Comparison of ENCODE assay signal across 18 mouse cellular contexts in the genomic region with DNA sequence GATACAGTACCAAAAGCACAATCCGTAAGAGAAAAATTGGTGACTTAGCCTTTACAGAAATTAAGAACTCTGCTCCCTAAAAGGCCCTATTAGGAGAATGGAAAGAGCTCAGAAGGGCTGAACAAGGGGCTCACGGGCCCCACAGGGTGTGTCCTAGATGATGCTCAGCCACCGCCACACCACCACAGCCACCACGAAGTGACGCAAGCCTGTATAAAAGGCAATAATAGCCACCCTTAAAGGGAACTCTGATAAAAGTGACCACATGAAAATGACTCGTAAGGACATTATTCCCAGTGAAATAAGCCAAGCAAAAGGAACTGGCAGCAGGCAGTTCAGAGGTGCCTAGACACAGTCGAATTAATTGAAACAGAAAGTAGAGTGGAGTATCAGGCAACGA.
DNase-seq lines count a peak whose midpoint lies in the region; ATAC-seq and TF ChIP-seq lines count a peak whose summit lies in the region.
"Had no signal": no experiment of that assay in that cellular context is flagged by ENCODE, and none has a peak within 500 bp of the region (broad histone marks: within the 10 kb centered on the region; RNA-seq: fewer than 3 reads in every experiment).

No protein-coding gene starts in this region.

- DNase-seq in 416B (ENCODE audit: low read depth), result peak; percentile 40
- no peak for DNase-seq in lung, postnatal 4 days
- no peak for DNase-seq in cerebellum, adult 11-12 months
- no peak for DNase-seq in forebrain, postnatal 0 days
- DNase-seq: adrenal gland, adult 8-10 months; adrenal gland, postnatal 36 days; cerebellum, adult 8-10 months; cerebellum, postnatal 14 days; gastrocnemius, postnatal 14 days; heart, postnatal 4 days; kidney, adult 18-20 months had no signal

- H3ac ChIP-seq in myocyte (ENCODE audit: control insufficient read depth, insufficient read length), result no peak overlapping the region

- no peak for TF ChIP-seq POLR2A in myocyte (IDR thresholded peaks at IDR 0.05; ENCODE audit: insufficient read length, low read depth)

- 59% methylated on average over 8 of the region's 8 CpGs for WGBS in intestine, embryonic 16.5 days
- WGBS in forebrain, postnatal 0 days, result 58% methylated on average over 8 of the region's 8 CpGs

- peaks cover 24% of the 10 kb centered on the region for H3K4me1 ChIP-seq in intestine, embryonic 16.5 days (ENCODE audit: control insufficient read depth, insufficient read depth, low read length)
- peaks cover 17% of the 10 kb centered on the region; the same call in 1 of the 2 replicates for H3K4me1 ChIP-seq in forebrain, postnatal 0 days (ENCODE audit: insufficient read depth)

- H3K27me3 ChIP-seq in intestine, embryonic 16.5 days (replicated peaks; ENCODE audit: control insufficient read depth, insufficient read depth, low read length), result no peaks in the 10 kb centered on the region
- peaks cover 17% of the 10 kb centered on the region for H3K27me3 ChIP-seq in myocyte (ENCODE audit: control insufficient read depth, insufficient read depth, insufficient read length)
- H3K27me3 ChIP-seq in forebrain, postnatal 0 days (ENCODE audit: insufficient read depth, low read length), result no peaks in the 10 kb centered on the region
- H3K27me3 ChIP-seq: embryonic facial prominence, embryonic 12.5 days; forebrain, embryonic 15.5 days had no signal

- H3K9ac ChIP-seq in intestine, embryonic 16.5 days (ENCODE audit: low read depth, low read length), result no peak overlapping the region
- no peak overlapping the region for H3K9ac ChIP-seq in forebrain, postnatal 0 days
- H3K9ac ChIP-seq: embryonic facial prominence, embryonic 12.5 days; forebrain, embryonic 15.5 days; heart, embryonic 12.5 days; hindbrain, embryonic 13.5 days had no signal

- ATAC-seq in common myeloid progenitor, adult 5-6 weeks (replicated peaks; ENCODE audit: low read depth, poor library complexity, severe bottlenecking), result peak; percentile 67
- no peak for ATAC-seq in intestine, embryonic 16.5 days
- no peak for ATAC-seq in forebrain, postnatal 0 days
- ATAC-seq: forebrain, embryonic 15.5 days had no signal

- peak overlapping the region; percentile 23; the same call in 1 of the 2 replicates for H3K4me2 ChIP-seq in intestine, embryonic 16.5 days (ENCODE audit: low read depth, low read length)
- H3K4me2 ChIP-seq in myocyte (ENCODE audit: low read depth), result peak overlapping the region; percentile 30
- H3K4me2 ChIP-seq in forebrain, postnatal 0 days (ENCODE audit: low read depth), result no peak overlapping the region
- H3K4me2 ChIP-seq: embryonic facial prominence, embryonic 12.5 days; forebrain, embryonic 15.5 days; heart, embryonic 12.5 days; hindbrain, embryonic 13.5 days had no signal

- no peaks in the 10 kb centered on the region for H3K79me2 ChIP-seq in myocyte (ENCODE audit: control insufficient read depth, insufficient read depth)

- no peak for TF ChIP-seq CTCF in forebrain, postnatal 0 days (IDR thresholded peaks at IDR 0.05; ENCODE audit: low read depth)

- no peak overlapping the region for H3K4me3 ChIP-seq in intestine, embryonic 16.5 days (ENCODE audit: low read length)
- no peak overlapping the region for H3K4me3 ChIP-seq in myocyte
- no peak overlapping the region for H3K4me3 ChIP-seq in forebrain, postnatal 0 days (ENCODE audit: low read depth, low read length)
- H3K4me3 ChIP-seq: embryonic facial prominence, embryonic 12.5 days; forebrain, embryonic 15.5 days; heart, embryonic 12.5 days; hindbrain, embryonic 13.5 days had no signal

- no peaks in the 10 kb centered on the region for H3K9me3 ChIP-seq in intestine, embryonic 16.5 days (ENCODE audit: control insufficient read depth, low read length)
- H3K9me3 ChIP-seq in forebrain, postnatal 0 days (ENCODE audit: low read length), result no peaks in the 10 kb centered on the region
- H3K9me3 ChIP-seq: embryonic facial prominence, embryonic 12.5 days; forebrain, embryonic 15.5 days; heart, embryonic 12.5 days; hindbrain, embryonic 13.5 days had no signal

- H3K36me3 ChIP-seq in intestine, embryonic 16.5 days (ENCODE audit: control insufficient read depth, insufficient read depth, low read length), result no peaks in the 10 kb centered on the region
- H3K36me3 ChIP-seq in myocyte (ENCODE audit: control insufficient read depth, insufficient read depth), result no peaks in the 10 kb centered on the region
- H3K36me3 ChIP-seq in forebrain, postnatal 0 days (ENCODE audit: insufficient read depth), result no peaks in the 10 kb centered on the region
- H3K36me3 ChIP-seq: embryonic facial prominence, embryonic 12.5 days; forebrain, embryonic 15.5 days; heart, embryonic 12.5 days; hindbrain, embryonic 13.5 days had no signal

- H3K27ac ChIP-seq in intestine, embryonic 16.5 days (ENCODE audit: low read length), result no peak overlapping the region
- no peak overlapping the region for H3K27ac ChIP-seq in forebrain, postnatal 0 days (ENCODE audit: low read depth, low read length)
- H3K27ac ChIP-seq: embryonic facial prominence, embryonic 12.5 days; forebrain, embryonic 15.5 days; hindbrain, embryonic 13.5 days had no signal

TF ChIP-seq in myocyte, 11 proteins besides CTCF, POLR2A, EP300 and RAD21:
- TF ChIP-seq USF1 (IDR thresholded peaks at IDR 0.05; ENCODE audit: low read depth) (no peak), SRF (IDR thresholded peaks at IDR 0.05; ENCODE audit: control insufficient read depth, insufficient read length, low read depth) (no peak), REST (IDR thresholded peaks at IDR 0.05; ENCODE audit: insufficient read depth, insufficient read length) (no peak), TCF12 (IDR thresholded peaks at IDR 0.05; ENCODE audit: insufficient read depth, poor library complexity, severe bottlenecking) (no peak), E2F4 (IDR thresholded peaks at IDR 0.05; ENCODE audit: insufficient read depth) (no peak), CEBPB (IDR thresholded peaks at IDR 0.05; ENCODE audit: insufficient read depth, poor library complexity, severe bottlenecking) (no peak), MYOD1 (IDR thresholded peaks at IDR 0.05; ENCODE audit: control insufficient read depth in 1 of 3, insufficient read length in 2 of 3, low read depth in 2 of 3) (no peak), MAX (IDR thresholded peaks at IDR 0.05; ENCODE audit: low read depth) (no peak), POLR2AphosphoS2 (IDR thresholded peaks at IDR 0.05; ENCODE audit: insufficient read length, low read depth) (no peak), TCF3 (IDR thresholded peaks at IDR 0.05; ENCODE audit: insufficient read length, low read depth) (no peak), MYOG (IDR thresholded peaks at IDR 0.05; ENCODE audit: control insufficient read depth in 1 of 3, insufficient read depth in 1 of 3, insufficient read length in 2 of 3, low read depth in 2 of 3) (no peak)
